Mouse (Mus musculus) liver, postnatal 0 days (tissue): ENCODE measurements around the gene Zfp148.

ENCODE experiments used
- CTCF ChIP-seq: sonication (generic); IDR thresholded peaks from 2 replicates; pipeline ENCODE4 v1.5.1; 2016; ENCODE audit warnings: antibody characterized with exemption, low read depth
- EP300 ChIP-seq: IDR thresholded peaks from 2 replicates; pipeline ENCODE4 v1.6.1; 2016; ENCODE audit warnings: antibody characterized with exemption, low read depth, mild to moderate bottlenecking

DNA sequence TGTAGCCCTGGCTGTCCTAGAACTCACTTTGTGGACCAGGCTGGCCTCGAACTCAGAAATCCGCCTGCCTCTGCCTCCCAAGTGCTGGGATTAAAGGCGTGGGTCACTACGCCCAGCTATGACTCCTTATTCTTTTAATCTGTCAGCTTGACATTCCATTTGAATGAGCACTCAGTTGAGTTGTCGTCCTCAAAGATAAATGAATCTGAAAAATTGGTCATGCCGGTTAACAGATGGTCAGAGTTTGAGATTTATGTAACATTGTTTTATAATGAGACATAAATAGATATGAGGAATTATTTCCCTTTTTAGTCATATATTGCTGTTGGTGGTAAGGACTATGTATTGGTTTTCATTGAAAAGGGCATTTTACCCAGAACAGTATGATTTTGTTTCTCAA lies 60.4 kb downstream of the Zfp148 start:
- no peak for TF ChIP-seq EP300
- TF ChIP-seq CTCF: no peak
